In genomic region chr5:63936740-63937139, GRCm38 (mm10) we compare ENCODE assay signal across 9 mouse cellular contexts. TPM values are rescaled to one million over a fixed set of nuclear protein-coding genes. Genes with fewer than 3 reads are reported as not detected.
A peak's percentile ranks its signal among the peaks of the same experiment; 100 is the strongest.
DNase-seq lines count a peak whose midpoint lies in the region; ATAC-seq and TF ChIP-seq lines count a peak whose summit lies in the region.
"Had no signal": no experiment of that assay in that cellular context is flagged by ENCODE, and none has a peak within 500 bp of the region (broad histone marks: within the 10 kb centered on the region; RNA-seq: fewer than 3 reads in every experiment).

No protein-coding gene starts in this region.

- no peaks in the 10 kb centered on the region for H3K27me3 ChIP-seq in liver, adult 2 months (ENCODE audit: control insufficient read depth, insufficient read depth, low read length)
- H3K27me3 ChIP-seq in stomach, postnatal 0 days (ENCODE audit: control insufficient read depth, insufficient read depth, low read length), result no peaks in the 10 kb centered on the region

- H3K9me3 ChIP-seq in stomach, postnatal 0 days (ENCODE audit: control insufficient read depth, low read length), result no peaks in the 10 kb centered on the region

- WGBS in liver, adult 2 months, result 17% methylated on average over 6 of the region's 6 CpGs
- 39% methylated on average over 6 of the region's 6 CpGs for WGBS in stomach, postnatal 0 days

- TF ChIP-seq POLR2A in liver, adult 2 months (IDR thresholded peaks at IDR 0.05; ENCODE audit: extremely low read depth, insufficient read depth, low read length), result no peak

- TF ChIP-seq CTCF in liver, adult 2 months (IDR thresholded peaks at IDR 0.05; ENCODE audit: low read depth, low read length), result no peak
- TF ChIP-seq CTCF in stomach, postnatal 0 days (IDR thresholded peaks at IDR 0.05; ENCODE audit: low read depth), result no peak

- peak; percentile 89 for ATAC-seq in stomach, postnatal 0 days (ENCODE audit: low FRiP score, low TSS enrichment)

- H3K27ac ChIP-seq in liver, adult 2 months (replicated peaks; ENCODE audit: insufficient read depth, low read depth, low read length), result peak overlapping the region; percentile 75
- no peak overlapping the region for H3K27ac ChIP-seq in stomach, postnatal 0 days (replicated peaks)

- no peak overlapping the region for H3K4me3 ChIP-seq in liver, adult 2 months (ENCODE audit: insufficient read depth, low read depth, low read length)
- H3K4me3 ChIP-seq in stomach, postnatal 0 days (ENCODE audit: low read depth, low read length), result no peak overlapping the region

- no peak for TF ChIP-seq EP300 in stomach, postnatal 0 days (optimal IDR thresholded peaks at IDR 0.05)

- no peak overlapping the region for H3K9ac ChIP-seq in liver, adult 2 months (ENCODE audit: low read depth, low read length)
- H3K9ac ChIP-seq in stomach, postnatal 0 days (ENCODE audit: low read length), result 0 out of 2 replicates have a peak overlapping the region, but pooled peaks have one; percentile 5

- H3K4me1 ChIP-seq in liver, adult 2 months (ENCODE audit: control insufficient read depth, insufficient read depth, low read length), result peaks cover 22% of the 10 kb centered on the region
- no peaks in the 10 kb centered on the region for H3K4me1 ChIP-seq in stomach, postnatal 0 days (replicated peaks; ENCODE audit: control insufficient read depth, insufficient read depth)

- peak; percentile 35 for DNase-seq in gastrocnemius, adult 18-20 months (ENCODE audit: low spot score)
- no peak for DNase-seq in gastrocnemius, adult 8-10 months (ENCODE audit: low spot score in 2 of 2)
- peak; percentile 68 for DNase-seq in cerebellum, adult 9-10 months
- peak; percentile 98 for DNase-seq in liver, adult 2 months (ENCODE audit: extremely low read depth, low read depth, low spot score)
- DNase-seq in stomach, postnatal 0 days (ENCODE audit: low spot score), result peak; percentile 73
- DNase-seq in frontal cortex, postnatal 36 days (ENCODE audit: low spot score in 2 of 2), result no peak
- DNase-seq in thymus, postnatal 0 days (ENCODE audit: low spot score), result no peak
- no peak for DNase-seq in retina, postnatal 1 day
- DNase-seq: heart, postnatal 36 days had no signal

- H3K79me2 ChIP-seq in liver, adult 2 months (ENCODE audit: control insufficient read depth, insufficient read depth, low read length), result peaks cover 10% of the 10 kb centered on the region; the same call in 1 of the 2 replicates

- H3K36me3 ChIP-seq in liver, adult 2 months (ENCODE audit: control insufficient read depth, insufficient read depth, low read length), result peaks cover 2% of the 10 kb centered on the region; the same call in 1 of the 2 replicates
- H3K36me3 ChIP-seq in stomach, postnatal 0 days (ENCODE audit: control insufficient read depth, insufficient read depth, low read length), result peaks cover 2% of the 10 kb centered on the region; the same call in 1 of the 2 replicates

- no peak overlapping the region for H3K4me2 ChIP-seq in stomach, postnatal 0 days (replicated peaks; ENCODE audit: low read depth)

RNA-seq across cellular contexts. Expression of gene Rell1, which starts 32.0 kb away (rescaled TPM):
- 10 to 100 TPM in 1 of 2 experiments, 1 to 10 TPM in 1; 9.3 to 10.7 TPM for total RNA-seq in gastrocnemius, adult 18-20 months (2021)
- 10 to 100 TPM in 3 of 4 experiments, 1 to 10 TPM in 1; 9.9 to 11.8 (median 11.0) TPM for total RNA-seq in gastrocnemius, adult 8-10 months (2022)
- total RNA-seq in liver, adult 2 months (2014; rRNA removed), result 8.4 and 10.3 TPM in 2 replicates
- 4.6 and 5.7 TPM in 2 replicates for polyA plus RNA-seq in liver, adult 2 months (2012; rRNA removed)
- polyA plus RNA-seq in stomach, postnatal 0 days (2015; fragmentation: Nextera tagmentation; extraction: Ambion mirVana), result 16.6 and 17.4 TPM in 2 replicates
- 10.4 and 11.2 TPM in 2 replicates for polyA plus RNA-seq in thymus, postnatal 0 days (2015; fragmentation: Nextera tagmentation; extraction: Ambion mirVana)

Comparison
In these comparisons a context has a peak if more than half of its experiments do, and no peak if none do; other contexts are left out.
1. DNase-seq: peak in gastrocnemius, adult 18-20 months (single experiment), cerebellum, adult 9-10 months (single experiment), liver, adult 2 months (single experiment) and stomach, postnatal 0 days (single experiment); none in gastrocnemius, adult 8-10 months (0 of 2), frontal cortex, postnatal 36 days (0 of 2), thymus, postnatal 0 days (single experiment) and retina, postnatal 1 day (single experiment).